Mouse (Mus musculus) G1E (cell line): ENCODE measurements around the gene Rpgr.

Source experiments
- CTCF ChIP-seq: IDR thresholded peaks from 2 replicates; pipeline ENCODE4 v1.5.1; 2012; ENCODE audit warnings: low read depth, low read length, inconsistent platforms, mixed read lengths
- GATA1 ChIP-seq: IDR thresholded peaks from 2 replicates; pipeline ENCODE4 v1.6.1; 2012; ENCODE audit warnings: borderline replicate concordance, low read length, inconsistent platforms, mixed read lengths
- GATA2 ChIP-seq: IDR thresholded peaks from 2 replicates; pipeline ENCODE4 v1.6.1; 2012; ENCODE audit warnings: low read depth, low read length, inconsistent platforms, borderline replicate concordance
- POLR2AphosphoS5 ChIP-seq: IDR thresholded peaks from 2 replicates; pipeline ENCODE4 v1.6.1; 2012; ENCODE audit warnings: low read depth, low read length, inconsistent platforms; ENCODE audit not compliant: insufficient replicate concordance
- TAL1 ChIP-seq: conservative IDR thresholded peaks from 2 replicates; pipeline ENCODE4 v1.6.1; 2012; ENCODE audit warnings: low read depth, low read length, inconsistent platforms, mixed read lengths

DNA sequence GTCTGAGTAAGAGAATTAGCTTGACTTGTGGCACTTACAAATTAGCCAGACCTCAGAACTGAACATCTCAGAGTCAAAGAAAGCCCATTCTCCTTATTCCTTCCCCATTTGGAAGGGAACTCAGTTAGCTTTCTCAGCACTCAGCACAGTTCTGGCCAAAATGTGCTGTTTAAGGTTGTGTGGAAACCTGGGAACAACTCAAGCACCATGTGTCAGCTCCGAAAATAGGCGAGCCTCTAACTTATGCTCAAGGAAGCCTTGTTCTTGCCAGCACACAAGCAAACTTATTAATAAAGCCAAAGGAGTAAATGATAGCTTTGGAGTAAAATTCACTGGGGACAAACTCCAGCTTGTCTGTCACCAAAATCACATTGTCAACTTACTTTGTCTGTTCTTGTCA is 153.4 kb downstream of the Rpgr start:
- no peak for TF ChIP-seq GATA1
- TF ChIP-seq CTCF = no peak
- TF ChIP-seq TAL1 = no peak
- TF ChIP-seq POLR2AphosphoS5 = no peak
- TF ChIP-seq GATA2 = no peak
